Mouse (Mus musculus) megakaryocyte, embryonic 14.5 days (primary cell): ENCODE data around the gene Mtif2.

Experiments used
- FLI1 ChIP-seq: IDR thresholded peaks from 2 replicates; pipeline ENCODE4 v1.6.1; 2012; ENCODE audit warnings: low read length, inconsistent platforms, mixed read lengths
- GATA1 ChIP-seq: IDR thresholded peaks from 3 replicates; pipeline ENCODE4 v1.6.1; 2012; ENCODE audit warnings: mixed read lengths, low read length, inconsistent platforms, borderline replicate concordance

DNA sequence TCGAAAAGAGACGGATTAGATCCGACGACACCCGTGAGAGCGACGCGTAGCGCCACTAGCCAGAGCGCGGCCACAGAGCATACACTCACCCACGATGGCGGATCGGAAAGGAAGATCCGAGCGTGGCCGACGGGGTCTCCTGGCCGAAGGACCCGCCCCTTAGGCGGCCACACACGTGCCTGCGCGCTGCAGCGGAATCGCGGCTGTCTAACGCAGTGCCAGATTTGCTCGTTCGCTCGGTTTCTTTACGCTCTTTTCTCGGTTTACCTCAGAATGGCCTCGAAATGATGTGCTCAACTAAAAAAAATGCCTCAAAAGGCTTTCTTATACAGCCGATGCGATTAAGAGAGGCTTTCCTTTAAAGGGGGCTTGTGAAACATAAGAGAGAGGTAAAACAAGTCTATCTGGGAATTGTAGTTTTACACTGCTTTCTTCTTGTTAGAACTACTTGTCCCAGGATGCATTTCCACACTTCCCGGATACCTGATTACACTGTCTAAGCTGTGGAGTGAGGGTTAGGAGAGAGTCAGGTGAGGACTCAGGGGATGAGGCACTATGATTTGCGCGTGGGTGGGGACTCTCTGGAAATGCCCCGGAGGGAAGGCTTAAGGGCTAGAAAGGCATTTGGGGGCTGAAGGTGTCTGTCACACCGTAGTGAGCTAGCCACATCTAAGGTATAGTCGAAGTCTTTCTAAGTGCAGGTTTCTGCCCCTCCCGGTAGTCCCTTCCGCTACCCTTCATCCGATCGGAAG lies 21.7 kb downstream of the Mtif2 start, which contains the start of the genes Clhc1 and Rps27a:
- TF ChIP-seq FLI1 (no peak), GATA1 (no peak)
